Mouse (Mus musculus) heart, embryonic 11.5 days (tissue): ENCODE measurements at regions not wholly inside any gene's neighbourhood (a gene's known extent, or its start where the extent isn't known, plus 50 kb on each side); places are given as distances from the start of the nearest gene placed in this dataset.

Experiments
- ATAC-seq: fragments of 200-750 bp; cut with Nextera tagmentation; replicated peaks from 2 replicates; pipeline ENCODE4 v1.8.0; 2017; ENCODE audit warnings: moderate library complexity; ENCODE audit not compliant: insufficient number of reproducible peaks, low FRiP score, low TSS enrichment
- H3K27ac ChIP-seq: fragments of 300-500 bp; sonication (generic); 2 replicates; pipeline ENCODE4 v1.5.1; 2014; ENCODE audit warnings: mild to moderate bottlenecking, low read depth, low read length
- H3K27me3 ChIP-seq: fragments of 300-500 bp; sonication (generic); 2 replicates; pipeline ENCODE4 v1.6.1; 2014; ENCODE audit warnings: mild to moderate bottlenecking, low read length, mixed read lengths; ENCODE audit not compliant: control insufficient read depth, insufficient read depth
- H3K36me3 ChIP-seq: fragments of 300-500 bp; sonication (generic); 2 replicates; pipeline ENCODE4 v1.6.1; 2014; ENCODE audit warnings: mild to moderate bottlenecking, low read length, moderate library complexity, mixed read lengths; ENCODE audit not compliant: control insufficient read depth, insufficient read depth
- H3K4me1 ChIP-seq: fragments of 300-500 bp; sonication (generic); 2 replicates; pipeline ENCODE4 v1.6.1; 2014; ENCODE audit warnings: low read length; ENCODE audit not compliant: control insufficient read depth, insufficient read depth
- H3K4me2 ChIP-seq: fragments of 300-500 bp; sonication (generic); 2 replicates; pipeline ENCODE4 v1.6.1; 2014; ENCODE audit warnings: mild to moderate bottlenecking, moderate library complexity
- H3K4me3 ChIP-seq: fragments of 300-500 bp; sonication (generic); 2 replicates; pipeline ENCODE4 v1.5.1; 2014; ENCODE audit warnings: low read depth, low read length
- H3K9ac ChIP-seq: fragments of 300-500 bp; sonication (generic); 2 replicates; pipeline ENCODE4 v1.6.1; 2014; ENCODE audit warnings: mild to moderate bottlenecking, low read depth, low read length, moderate library complexity
- H3K9me3 ChIP-seq: fragments of 300-500 bp; sonication (generic); replicated peaks from 2 replicates; pipeline ENCODE4 v1.6.1; 2016; ENCODE audit warnings: low read length; ENCODE audit not compliant: control insufficient read depth
- WGBS: fragments of 180-500 bp; shearing (Covaris S2); extraction: QIAGEN DNeasy Blood & Tissue Kit; methylation state at CpG from one replicate; pipeline ENCODE4 v1.1.7; 2014; ENCODE audit not compliant: insufficient replicate concordance; 5-methylcytosine and 5-hydroxymethylcytosine counted together

- H3K9me3 ChIP-seq = no peaks in the 10 kb centered on the region
- H3K4me3 ChIP-seq = no peak overlapping the region
- H3K4me1 ChIP-seq = 0 out of 2 replicates have a peak, but pooled peaks cover 3% of the 10 kb centered on the region
- H3K9ac ChIP-seq = no peak overlapping the region
- no peak overlapping the region for H3K27ac ChIP-seq
- no peak for ATAC-seq
- H3K36me3 ChIP-seq = no peaks in the 10 kb centered on the region
- WGBS = 71% methylated on average over 14 of the region's 14 CpGs
- H3K4me2 ChIP-seq = no peak overlapping the region
- H3K27me3 ChIP-seq = no peaks in the 10 kb centered on the region
Observed at GRCm38 (mm10) chr10:83857794-83858442, 135.3 kb downstream of the 1500009L16Rik start.

DNA sequence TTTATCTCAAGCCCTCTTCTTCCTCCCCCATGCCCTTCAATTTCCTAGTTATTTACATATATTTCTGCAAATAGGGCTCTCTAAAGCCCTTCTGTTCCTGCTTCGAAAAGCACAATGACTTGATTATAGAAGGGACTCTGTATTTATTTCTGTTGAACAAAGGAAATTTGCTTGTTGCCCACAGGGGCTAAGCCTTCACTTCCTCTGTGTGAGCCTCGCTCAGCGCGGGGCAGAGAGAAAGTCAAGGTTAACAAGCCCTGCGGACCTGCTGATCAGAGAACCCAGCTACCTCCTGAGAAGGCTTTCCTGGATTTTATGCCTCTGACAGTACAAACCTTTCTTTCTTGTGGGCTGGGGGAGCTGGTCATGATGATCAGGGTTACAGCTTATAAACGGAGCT, 136.0 kb downstream of the 1500009L16Rik start:
- no peaks in the 10 kb centered on the region for H3K27me3 ChIP-seq
- WGBS = 65% methylated on average over 6 of the region's 6 CpGs
- no peak overlapping the region for H3K9ac ChIP-seq
- no peak overlapping the region for H3K4me2 ChIP-seq
- H3K4me1 ChIP-seq = 0 out of 2 replicates have a peak, but pooled peaks cover 3% of the 10 kb centered on the region
- H3K36me3 ChIP-seq = no peaks in the 10 kb centered on the region
- H3K9me3 ChIP-seq = no peaks in the 10 kb centered on the region
- H3K4me3 ChIP-seq = no peak overlapping the region
- 0 out of 2 replicates have a peak overlapping the region, but pooled peaks have one; percentile 10 for H3K27ac ChIP-seq
- ATAC-seq = no peak

DNA sequence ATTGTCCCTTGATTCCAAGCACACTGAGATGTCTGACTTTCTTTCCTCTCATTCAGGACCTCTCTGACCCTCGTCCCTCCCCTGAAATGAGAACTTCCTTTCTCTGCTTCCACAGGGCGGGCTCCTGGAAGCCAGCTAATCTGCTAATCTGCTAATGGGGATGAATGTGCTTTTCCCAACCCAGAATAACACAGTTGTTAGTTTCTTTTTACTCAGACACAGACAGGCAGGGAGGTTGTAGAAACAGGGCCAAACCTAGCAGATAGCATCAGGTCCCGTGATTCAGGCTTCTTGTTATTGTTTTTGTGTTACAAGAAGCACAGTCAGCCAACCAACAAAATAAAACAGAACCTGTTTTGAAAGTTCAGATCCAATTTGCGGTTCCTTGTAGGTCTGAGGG, 137.0 kb downstream of the 1500009L16Rik start:
- H3K4me2 ChIP-seq = no peak overlapping the region
- H3K36me3 ChIP-seq = no peaks in the 10 kb centered on the region
- H3K27ac ChIP-seq = no peak overlapping the region
- 0 out of 2 replicates have a peak, but pooled peaks cover 3% of the 10 kb centered on the region for H3K4me1 ChIP-seq
- H3K4me3 ChIP-seq = no peak overlapping the region
- no peak for ATAC-seq
- no peaks in the 10 kb centered on the region for H3K27me3 ChIP-seq
- WGBS = 55% methylated on average over 4 of the region's 4 CpGs
- H3K9me3 ChIP-seq = no peaks in the 10 kb centered on the region
- no peak overlapping the region for H3K9ac ChIP-seq

GRCm38 (mm10) chr10:83861574-83862190, 139.0 kb downstream of the 1500009L16Rik start:
- H3K9ac ChIP-seq = no peak overlapping the region
- no peaks in the 10 kb centered on the region for H3K36me3 ChIP-seq
- H3K4me1 ChIP-seq = peaks cover 7% of the 10 kb centered on the region; the same call in 1 of the 2 replicates
- no peaks in the 10 kb centered on the region for H3K9me3 ChIP-seq
- H3K4me2 ChIP-seq = no peak overlapping the region
- ATAC-seq = no peak
- H3K27me3 ChIP-seq = no peaks in the 10 kb centered on the region
- no peak overlapping the region for H3K4me3 ChIP-seq
- no peak overlapping the region for H3K27ac ChIP-seq
- 70% methylated on average over 5 of the region's 5 CpGs for WGBS

DNA sequence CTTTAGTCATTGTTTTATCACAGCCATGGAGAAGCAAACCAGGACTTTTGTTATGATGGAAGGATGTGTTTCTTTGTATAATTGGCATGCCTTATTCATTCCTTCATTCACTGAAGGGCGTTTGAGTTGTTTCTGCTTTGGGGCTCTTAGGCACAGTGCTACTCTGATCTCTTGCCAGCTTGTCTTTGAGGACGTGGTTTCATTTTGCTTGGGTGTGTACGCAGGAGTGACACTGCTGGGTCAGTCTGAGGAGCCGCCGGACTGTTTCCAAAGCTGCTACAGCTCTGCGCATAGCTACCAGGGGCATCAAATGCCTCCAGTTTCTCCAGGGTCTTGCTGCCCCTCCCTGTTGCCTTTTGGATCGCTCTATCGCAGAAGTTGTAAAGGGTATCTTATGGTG, 141.9 kb downstream of the 1500009L16Rik start:
- H3K9ac ChIP-seq = no peak overlapping the region
- H3K4me1 ChIP-seq = peaks cover 5% of the 10 kb centered on the region; the same call in 1 of the 2 replicates
- 83% methylated on average over 8 of the region's 8 CpGs for WGBS
- H3K27me3 ChIP-seq = no peaks in the 10 kb centered on the region
- H3K27ac ChIP-seq = no peak overlapping the region
- H3K4me3 ChIP-seq = no peak overlapping the region
- no peak overlapping the region for H3K4me2 ChIP-seq
- no peaks in the 10 kb centered on the region for H3K9me3 ChIP-seq
- H3K36me3 ChIP-seq = no peaks in the 10 kb centered on the region
- ATAC-seq = no peak

GRCm38 (mm10) chr10:83865929-83866328, 143.3 kb downstream of the 1500009L16Rik start:
- no peak overlapping the region for H3K27ac ChIP-seq
- H3K4me2 ChIP-seq = no peak overlapping the region
- no peak overlapping the region for H3K4me3 ChIP-seq
- no peaks in the 10 kb centered on the region for H3K36me3 ChIP-seq
- peaks cover 5% of the 10 kb centered on the region; the same call in 1 of the 2 replicates for H3K4me1 ChIP-seq
- no peaks in the 10 kb centered on the region for H3K9me3 ChIP-seq
- H3K27me3 ChIP-seq = no peaks in the 10 kb centered on the region
- no peak for ATAC-seq
- no peak overlapping the region for H3K9ac ChIP-seq
- WGBS = 28% methylated on average over 5 of the region's 5 CpGs

GRCm38 (mm10) chr10:83871736-83872400, 149.2 kb downstream of the 1500009L16Rik start:
- Histone ChIP-seq H3K9me3 (no peaks in the 10 kb centered on the region), H3K9ac (no peak overlapping the region), H3K4me2 (no peak overlapping the region), H3K4me3 (no peak overlapping the region), H3K27me3 (no peaks in the 10 kb centered on the region), H3K4me1 (no peaks in the 10 kb centered on the region), H3K27ac (no peak overlapping the region), H3K36me3 (no peaks in the 10 kb centered on the region)
- ATAC-seq = no peak
- WGBS = 40% methylated on average over 4 of the region's 4 CpGs

DNA sequence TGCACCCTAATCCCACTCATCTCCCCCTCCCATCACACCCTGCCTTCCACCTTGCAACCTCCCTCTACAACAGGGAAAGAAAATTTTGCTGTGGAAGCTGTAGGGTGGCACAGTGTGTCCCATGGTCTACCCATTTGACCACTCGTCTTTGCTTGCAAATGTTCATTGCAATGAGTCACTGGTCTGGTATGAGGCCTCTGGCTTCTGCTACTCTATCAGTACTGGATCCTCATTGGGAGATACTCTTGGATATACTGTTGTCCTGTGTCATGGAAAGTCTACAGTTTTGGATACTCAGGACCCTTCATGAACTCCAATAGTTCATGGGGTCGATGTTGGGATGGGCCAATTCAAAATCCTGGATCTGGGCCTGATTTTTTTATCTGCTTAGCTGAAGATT, 156.1 kb downstream of the 1500009L16Rik start:
- Histone ChIP-seq H3K27ac (no peak overlapping the region), H3K9ac (no peak overlapping the region), H3K36me3 (no peaks in the 10 kb centered on the region), H3K27me3 (no peaks in the 10 kb centered on the region), H3K4me1 (peaks cover 12% of the 10 kb centered on the region), H3K9me3 (no peaks in the 10 kb centered on the region), H3K4me2 (no peak overlapping the region), H3K4me3 (no peak overlapping the region)
- no peak for ATAC-seq
- WGBS = 68% methylated on average over 2 of the region's 2 CpGs
